Mouse (Mus musculus) ES-E14 (cell line): Measurements from ENCODE around the gene Tubgcp6. TPM values are rescaled to one million over a fixed set of nuclear protein-coding genes. Genes with fewer than 3 reads are reported as not detected.

ENCODE experiments used
- DNase-seq: peaks from one replicate; pipeline ENCODE4 v3.0.0-alpha.2; 2013; ENCODE audit warnings: low read depth, low spot score
- H3K27ac ChIP-seq: 2 replicates; pipeline ENCODE4 v1.5.1; 2012; ENCODE audit warnings: low read depth, mild to moderate bottlenecking, low read length, moderate library complexity, mixed read lengths; ENCODE audit not compliant: poor library complexity, insufficient read depth, severe bottlenecking
- H3K36me3 ChIP-seq: 2 replicates; pipeline ENCODE4 v1.6.1; 2012; ENCODE audit warnings: mild to moderate bottlenecking, low read length, moderate library complexity, mixed read lengths; ENCODE audit not compliant: control insufficient read depth, poor library complexity, insufficient read depth, severe bottlenecking
- H3K4me1 ChIP-seq, 2 experiments: fragments of 150-350 bp in 1 of 2; sonication (generic) in 1 of 2; 2 replicates each; pipeline ENCODE4 v1.6.1; 2012; ENCODE audit warnings: low read length in 2 of 2, mild to moderate bottlenecking in 1 of 2, mixed read lengths in 1 of 2; ENCODE audit not compliant: control insufficient read depth in 2 of 2, insufficient read depth in 2 of 2, poor library complexity in 1 of 2
- H3K4me3 ChIP-seq, 2 experiments: fragments of 150-350 bp in 1 of 2; sonication (generic) in 1 of 2; 2 replicates each; pipeline ENCODE4 v1.5.1; 2012; ENCODE audit warnings: low read length in 2 of 2, low read depth in 1 of 2, mild to moderate bottlenecking in 1 of 2, mixed read lengths in 1 of 2; ENCODE audit not compliant: insufficient read depth in 1 of 2, poor library complexity in 1 of 2, severe bottlenecking in 1 of 2
- H3K9ac ChIP-seq: 2 replicates; pipeline ENCODE4 v1.6.1; 2012; ENCODE audit warnings: low read depth, mild to moderate bottlenecking, low read length, mixed read lengths; ENCODE audit not compliant: poor library complexity, insufficient read depth, severe bottlenecking
- H3K9me3 ChIP-seq: fragments of 150-350 bp; sonication (generic); 2 replicates; pipeline ENCODE4 v1.6.1; 2012; ENCODE audit warnings: low read depth, mild to moderate bottlenecking, low read length; ENCODE audit not compliant: control insufficient read depth, insufficient read depth
- CHD2 ChIP-seq: IDR thresholded peaks from 2 replicates; pipeline ENCODE4 v1.6.1; 2014; ENCODE audit warnings: mild to moderate bottlenecking, low read depth, low read length, inconsistent platforms
- HCFC1 ChIP-seq: IDR thresholded peaks from 2 replicates; pipeline ENCODE4 v1.6.1; 2012; ENCODE audit warnings: low read length, inconsistent platforms, borderline replicate concordance; ENCODE audit not compliant: insufficient read depth
- MAFK ChIP-seq: IDR thresholded peaks from 2 replicates; pipeline ENCODE4 v1.6.1; 2014; ENCODE audit warnings: mild to moderate bottlenecking, low read depth, low read length, inconsistent platforms; ENCODE audit not compliant: insufficient read depth
- ZC3H11A ChIP-seq: IDR thresholded peaks from 2 replicates; pipeline ENCODE4 v1.6.1; 2012; ENCODE audit warnings: low read depth, mild to moderate bottlenecking, inconsistent platforms, low read length, borderline replicate concordance
- ZNF384 ChIP-seq: IDR thresholded peaks from 2 replicates; pipeline ENCODE4 v1.6.1; 2012; ENCODE audit warnings: low read depth, low read length, inconsistent platforms
- in situ Hi-C, 2 experiments: fragments of 600-800 bp; cut with MboI; formaldehyde crosslinking; loops; one replicate each; pipeline ENCODE4 v1.15.1; 2025; ENCODE audit warnings: low sequenced_read_pairs in 2 of 2, inconsistent platforms in 1 of 2; ENCODE audit not compliant: unreplicated experiment in 2 of 2
- total RNA-seq: library from RNA; depleted of rRNA; stranded (reverse); fragments of 300-350 nt; gene quantifications from 2 replicates; pipeline ENCODE4 v1.2.3, GENCODE M21; 2012

Gene Tubgcp6
- total RNA-seq, 1 experiment = 37.3 TPM

DNA sequence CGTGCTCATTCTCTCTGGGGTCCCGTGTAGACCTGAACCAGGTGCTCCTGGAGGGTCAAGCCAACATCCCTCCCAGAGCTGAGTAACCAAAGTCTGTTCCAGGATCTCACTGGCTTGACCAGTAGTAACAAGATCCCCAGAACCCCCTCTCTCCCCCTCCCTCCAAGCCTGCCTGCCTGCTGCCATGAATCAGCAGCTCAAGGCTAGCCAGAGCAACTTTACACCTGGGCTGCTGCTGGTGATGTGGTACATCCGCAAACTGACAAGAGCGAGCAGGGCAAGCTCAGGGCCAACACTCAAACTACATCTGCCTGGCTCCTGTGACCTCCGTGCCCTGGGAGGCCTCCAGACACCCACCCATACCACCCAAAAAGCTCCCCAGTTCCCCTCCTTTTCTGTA is 18.5 kb upstream of the Tubgcp6 start:
- peaks cover 0 to 17% of the 10 kb centered on the region in 2 experiments; a peak in 1 of 4 replicates for H3K4me1 ChIP-seq
- peaks cover 4% of the 10 kb centered on the region; the same call in 1 of the 2 replicates for H3K36me3 ChIP-seq
- no peak for TF ChIP-seq MAFK
- no peak for TF ChIP-seq CHD2
- no peak for TF ChIP-seq HCFC1
- no peak for TF ChIP-seq ZNF384
- no peak for TF ChIP-seq ZC3H11A
- no peaks in the 10 kb centered on the region for H3K9me3 ChIP-seq
- in situ Hi-C loops = no loop called here
- DNase-seq = no peak
- H3K27ac ChIP-seq = no peak overlapping the region
- peak overlapping the region; percentile 14; the same call in 1 of the 2 replicates for H3K9ac ChIP-seq
- no peak overlapping the region; a peak in 2 of 4 replicates for H3K4me3 ChIP-seq

DNA sequence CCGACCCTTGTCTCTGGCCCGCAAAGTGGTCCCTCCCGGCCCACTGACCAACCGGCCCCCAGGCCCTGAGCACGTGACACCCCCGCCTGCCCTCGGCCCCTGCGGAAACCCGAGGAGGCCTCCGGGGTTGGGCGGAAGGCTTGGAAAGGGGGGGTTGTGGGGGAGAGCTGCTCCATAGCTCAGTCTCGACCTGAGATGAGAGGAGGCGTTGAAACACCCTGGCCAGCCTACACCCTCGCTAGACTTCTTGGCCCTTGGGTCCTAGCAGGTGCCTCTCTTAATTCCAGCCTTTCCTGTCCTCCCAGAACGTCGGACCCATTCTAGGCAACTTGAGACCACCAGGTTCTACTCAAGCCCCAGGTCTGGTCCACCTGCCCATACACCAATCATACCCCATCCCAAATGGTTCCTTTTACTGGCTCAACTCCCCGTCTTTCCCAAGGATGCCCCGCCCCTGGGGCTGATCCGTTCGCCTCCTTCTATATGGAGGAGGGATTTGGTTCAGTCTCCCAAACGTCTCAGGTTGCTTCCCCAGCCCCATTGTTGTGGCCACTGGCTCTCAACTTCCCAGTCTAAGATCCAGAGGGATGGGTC is 17.8 kb upstream of the Tubgcp6 start, which contains the start of gene Mapk12:
TSS of gene Mapk12 (minus strand) at position 45 of the 594 bp plus-strand sequence.
- peak; percentile 56 for DNase-seq
- in situ Hi-C loops = no loop called here
- Histone ChIP-seq H3K9me3 (no peaks in the 10 kb centered on the region), H3K27ac (no peak within 1 kb of the TSS), H3K9ac (peak within 1 kb of the TSS; percentile 84), H3K4me1 (peaks cover 0 to 12% of the 10 kb centered on the region in 2 experiments; a peak in 1 of 4 replicates), H3K36me3 (peaks cover 4% of the 10 kb centered on the region; the same call in 1 of the 2 replicates), H3K4me3 (peak within 1 kb of the TSS; percentile 69 to 88)
- TF ChIP-seq ZC3H11A = no peak
- TF ChIP-seq HCFC1 = no peak
- TF ChIP-seq CHD2 = no peak
- no peak for TF ChIP-seq MAFK
- TF ChIP-seq ZNF384 = no peak

DNA sequence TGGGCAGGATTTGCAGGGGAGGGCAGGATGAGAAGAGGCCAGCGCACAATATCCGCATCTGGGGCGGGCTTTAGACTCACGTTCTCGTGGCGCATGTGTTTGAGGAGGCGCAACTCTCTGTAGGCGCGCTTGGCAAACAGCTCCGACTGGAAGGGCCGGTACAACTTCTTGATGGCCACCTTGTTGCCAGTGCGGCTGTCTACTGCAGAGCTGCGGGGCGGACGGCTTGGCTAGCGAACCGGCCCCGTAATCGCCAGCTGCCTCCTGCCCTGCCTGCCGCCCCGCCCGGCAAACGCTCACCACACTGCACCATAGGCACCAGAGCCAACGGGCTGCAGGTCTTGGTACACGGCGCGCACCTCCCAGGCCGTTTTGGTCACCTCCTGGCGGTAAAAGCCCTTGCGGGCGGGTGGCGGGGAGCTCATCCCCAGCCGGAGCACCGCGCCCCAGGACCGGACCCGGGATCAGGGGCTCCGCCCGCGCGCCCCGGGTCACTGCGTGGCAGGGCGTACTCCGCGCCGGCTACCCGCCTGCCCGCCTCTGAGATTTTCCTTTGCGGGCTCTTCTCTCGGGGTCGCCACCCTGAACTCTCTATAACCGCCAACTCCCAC is 17.2 kb upstream of the Tubgcp6 start:
- peak overlapping the region; percentile 84 for H3K9ac ChIP-seq
- peaks cover 0 to 11% of the 10 kb centered on the region in 2 experiments; a peak in 1 of 4 replicates for H3K4me1 ChIP-seq
- DNase-seq = no peak
- H3K27ac ChIP-seq = no peak overlapping the region
- H3K4me3 ChIP-seq = peak overlapping the region; percentile 69 to 88
- peaks cover 4% of the 10 kb centered on the region; the same call in 1 of the 2 replicates for H3K36me3 ChIP-seq
- in situ Hi-C loops = no loop called here
- no peak for TF ChIP-seq MAFK
- no peak for TF ChIP-seq ZC3H11A
- TF ChIP-seq CHD2 = no peak
- no peak for TF ChIP-seq ZNF384
- no peak for TF ChIP-seq HCFC1
- no peaks in the 10 kb centered on the region for H3K9me3 ChIP-seq

DNA sequence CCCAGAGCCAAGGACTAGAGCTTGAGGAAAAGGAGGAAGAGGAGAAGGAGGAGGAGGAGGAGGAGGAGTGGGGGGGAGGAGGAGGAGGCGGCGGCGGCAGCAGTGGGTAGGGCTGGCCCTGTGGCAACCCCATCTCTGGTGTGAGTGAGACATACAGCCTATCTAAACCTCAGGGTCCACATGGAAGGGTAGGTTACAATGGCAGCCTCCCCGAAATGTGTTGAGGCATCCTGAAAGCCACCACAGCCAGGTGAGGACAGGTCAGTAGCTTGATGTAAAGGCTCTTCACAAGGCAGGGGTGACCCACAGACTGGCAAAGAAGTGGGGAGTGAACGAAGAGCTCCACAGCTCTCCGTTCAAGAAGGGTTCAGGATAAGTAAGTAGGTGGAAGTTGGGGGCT is 15.6 kb upstream of the Tubgcp6 start:
- Histone ChIP-seq H3K4me3 (no peak overlapping the region), H3K27ac (no peak overlapping the region)
- in situ Hi-C loops = no loop called here

More for the DNA sequence above, 15.6 kb upstream of the Tubgcp6 start:
- H3K9ac ChIP-seq = no peak overlapping the region
- H3K4me1 ChIP-seq = peaks cover 0 to 11% of the 10 kb centered on the region in 2 experiments; a peak in 1 of 4 replicates
- H3K36me3 ChIP-seq = no peaks in the 10 kb centered on the region; the same call in 1 of the 2 replicates
- no peak for DNase-seq
- TF ChIP-seq MAFK = no peak
- TF ChIP-seq ZC3H11A = no peak
- TF ChIP-seq ZNF384 = no peak
- TF ChIP-seq HCFC1 = no peak
- TF ChIP-seq CHD2 = no peak
- H3K9me3 ChIP-seq = no peaks in the 10 kb centered on the region
